Mouse (Mus musculus) midbrain, embryonic 12.5 days (tissue): ENCODE measurements at regions not wholly inside any gene's neighbourhood (a gene's known extent, or its start where the extent isn't known, plus 50 kb on each side); places are given as distances from the start of the nearest gene placed in this dataset.

Source experiments
- ATAC-seq: fragments of 200-750 bp; cut with Nextera tagmentation; 2 replicates; pipeline ENCODE4 v1.8.0; 2017; ENCODE audit warnings: low read depth, moderate TSS enrichment, moderate library complexity; ENCODE audit not compliant: low FRiP score
- H3K27ac ChIP-seq: fragments of 300-500 bp; sonication (generic); replicated peaks from 2 replicates; pipeline ENCODE4 v1.5.1; 2016; ENCODE audit warnings: mild to moderate bottlenecking
- H3K27me3 ChIP-seq: fragments of 300-500 bp; sonication (generic); 2 replicates; pipeline ENCODE4 v1.6.1; 2016; ENCODE audit warnings: mild to moderate bottlenecking
- H3K36me3 ChIP-seq: fragments of 300-500 bp; sonication (generic); 2 replicates; pipeline ENCODE4 v1.6.1; 2016
- H3K4me1 ChIP-seq: fragments of 300-500 bp; sonication (generic); 2 replicates; pipeline ENCODE4 v1.6.1; 2016
- H3K4me2 ChIP-seq: fragments of 300-500 bp; sonication (generic); replicated peaks from 2 replicates; pipeline ENCODE4 v1.6.1; 2016; ENCODE audit warnings: mild to moderate bottlenecking, moderate library complexity
- H3K4me3 ChIP-seq: fragments of 300-500 bp; sonication (generic); 2 replicates; pipeline ENCODE4 v1.5.1; 2016; ENCODE audit warnings: mild to moderate bottlenecking
- H3K9ac ChIP-seq: fragments of 300-500 bp; sonication (generic); replicated peaks from 2 replicates; pipeline ENCODE4 v1.6.1; 2016; ENCODE audit warnings: mild to moderate bottlenecking, moderate library complexity
- H3K9me3 ChIP-seq: fragments of 300-500 bp; sonication (generic); 2 replicates; pipeline ENCODE4 v1.6.1; 2016; ENCODE audit warnings: mild to moderate bottlenecking
- WGBS: fragments of 180-500 bp; shearing (Covaris S2); methylation state at CpG from one replicate; pipeline ENCODE4 v1.1.7; 2016; 5-methylcytosine and 5-hydroxymethylcytosine counted together

GRCm38 (mm10) chr4:127619870-127620269, 261.9 kb upstream of the Gjb5 start:
- H3K4me2 ChIP-seq: no peak overlapping the region
- H3K27me3 ChIP-seq: no peaks in the 10 kb centered on the region
- no peaks in the 10 kb centered on the region for H3K9me3 ChIP-seq
- ATAC-seq: no peak
- no peak overlapping the region for H3K9ac ChIP-seq
- no peaks in the 10 kb centered on the region for H3K4me1 ChIP-seq
- no peak overlapping the region for H3K4me3 ChIP-seq
- H3K36me3 ChIP-seq: no peaks in the 10 kb centered on the region
- WGBS: 6% methylated on average over 14 of the region's 14 CpGs
- H3K27ac ChIP-seq: no peak overlapping the region

GRCm38 (mm10) chr4:127612761-127613160, 254.8 kb upstream of the Gjb5 start:
- no peak overlapping the region for H3K4me2 ChIP-seq
- H3K4me3 ChIP-seq: no peak overlapping the region
- H3K36me3 ChIP-seq: no peaks in the 10 kb centered on the region
- H3K27me3 ChIP-seq: no peaks in the 10 kb centered on the region
- no peak for ATAC-seq
- H3K9ac ChIP-seq: no peak overlapping the region
- WGBS: 54% methylated on average over 8 of the region's 8 CpGs
- H3K9me3 ChIP-seq: no peaks in the 10 kb centered on the region
- H3K4me1 ChIP-seq: no peaks in the 10 kb centered on the region
- H3K27ac ChIP-seq: no peak overlapping the region

GRCm38 (mm10) chr4:127600919-127601318, 242.9 kb upstream of the Gjb5 start:
- Histone ChIP-seq H3K36me3 (no peaks in the 10 kb centered on the region), H3K4me1 (0 out of 2 replicates have a peak, but pooled peaks cover 2% of the 10 kb centered on the region), H3K9ac (no peak overlapping the region), H3K27ac (no peak overlapping the region), H3K4me3 (no peak overlapping the region), H3K4me2 (no peak overlapping the region), H3K9me3 (no peaks in the 10 kb centered on the region), H3K27me3 (0 out of 2 replicates have a peak, but pooled peaks cover 4% of the 10 kb centered on the region)
- 75% methylated on average over 8 of the region's 8 CpGs for WGBS
- no peak for ATAC-seq

- Histone ChIP-seq H3K27ac (no peak overlapping the region), H3K4me3 (no peak overlapping the region), H3K4me2 (no peak overlapping the region), H3K27me3 (0 out of 2 replicates have a peak, but pooled peaks cover 4% of the 10 kb centered on the region), H3K4me1 (0 out of 2 replicates have a peak, but pooled peaks cover 2% of the 10 kb centered on the region), H3K36me3 (no peaks in the 10 kb centered on the region), H3K9ac (no peak overlapping the region), H3K9me3 (no peaks in the 10 kb centered on the region)
- WGBS: 74% methylated on average over 3 of the region's 3 CpGs
- no peak for ATAC-seq
These were observed 240.6 kb upstream of the Gjb5 start for GRCm38 (mm10) chr4:127598610-127599009.

- no peaks in the 10 kb centered on the region for H3K27me3 ChIP-seq
- no peaks in the 10 kb centered on the region for H3K4me1 ChIP-seq
These were observed 236.1 kb upstream of the Gjb5 start for GRCm38 (mm10) chr4:127594081-127594480.

GRCm38 (mm10) chr4:127591540-127591939, 233.6 kb upstream of the Gjb5 start:
- H3K27ac ChIP-seq: no peak overlapping the region
- no peak overlapping the region for H3K4me2 ChIP-seq
- ATAC-seq: no peak
- WGBS: 57% methylated on average over 3 of the region's 3 CpGs
- no peaks in the 10 kb centered on the region for H3K27me3 ChIP-seq
- 0 out of 2 replicates have a peak, but pooled peaks cover 5% of the 10 kb centered on the region for H3K9me3 ChIP-seq
- no peaks in the 10 kb centered on the region for H3K36me3 ChIP-seq
- H3K9ac ChIP-seq: no peak overlapping the region
- H3K4me1 ChIP-seq: no peaks in the 10 kb centered on the region
- no peak overlapping the region for H3K4me3 ChIP-seq

More at GRCm38 (mm10) chr4:127594081-127594480, 236.1 kb upstream of the Gjb5 start:
- H3K9ac ChIP-seq: no peak overlapping the region
- H3K9me3 ChIP-seq: no peaks in the 10 kb centered on the region
- no peaks in the 10 kb centered on the region for H3K36me3 ChIP-seq
- no peak overlapping the region for H3K27ac ChIP-seq
- ATAC-seq: no peak
- no peak overlapping the region for H3K4me3 ChIP-seq
- no peak overlapping the region for H3K4me2 ChIP-seq
- 81% methylated on average over 8 of the region's 8 CpGs for WGBS

GRCm38 (mm10) chr4:127586822-127587221, 228.8 kb upstream of the Gjb5 start:
- no peak overlapping the region for H3K27ac ChIP-seq
- no peaks in the 10 kb centered on the region for H3K27me3 ChIP-seq
- 75% methylated on average over 4 of the region's 4 CpGs for WGBS

GRCm38 (mm10) chr4:127576521-127576920, 218.5 kb upstream of the Gjb5 start:
- H3K4me2 ChIP-seq: no peak overlapping the region
- 86% methylated on average over 3 of the region's 3 CpGs for WGBS
- H3K27me3 ChIP-seq: no peaks in the 10 kb centered on the region
- no peak for ATAC-seq
- H3K4me1 ChIP-seq: no peaks in the 10 kb centered on the region
- H3K4me3 ChIP-seq: no peak overlapping the region
- 0 out of 2 replicates have a peak, but pooled peaks cover 6% of the 10 kb centered on the region for H3K9me3 ChIP-seq
- H3K27ac ChIP-seq: no peak overlapping the region
- no peaks in the 10 kb centered on the region for H3K36me3 ChIP-seq
- H3K9ac ChIP-seq: no peak overlapping the region

More at GRCm38 (mm10) chr4:127586822-127587221, 228.8 kb upstream of the Gjb5 start:
- Histone ChIP-seq H3K4me2 (no peak overlapping the region), H3K36me3 (no peaks in the 10 kb centered on the region), H3K4me1 (no peaks in the 10 kb centered on the region), H3K9ac (no peak overlapping the region), H3K9me3 (0 out of 2 replicates have a peak, but pooled peaks cover 5% of the 10 kb centered on the region), H3K4me3 (no peak overlapping the region)
- ATAC-seq: no peak

GRCm38 (mm10) chr4:127562602-127563001, 204.6 kb upstream of the Gjb5 start:
- no peak for ATAC-seq
- Histone ChIP-seq H3K27me3 (no peaks in the 10 kb centered on the region), H3K4me3 (no peak overlapping the region), H3K27ac (no peak overlapping the region), H3K9ac (no peak overlapping the region), H3K36me3 (no peaks in the 10 kb centered on the region), H3K9me3 (no peaks in the 10 kb centered on the region), H3K4me1 (peaks cover 6% of the 10 kb centered on the region; the same call in 1 of the 2 replicates), H3K4me2 (no peak overlapping the region)
- 87% methylated on average over 5 of the region's 5 CpGs for WGBS

GRCm38 (mm10) chr4:127558572-127558971, 200.6 kb upstream of the Gjb5 start:
- Histone ChIP-seq H3K27ac (no peak overlapping the region), H3K4me1 (peaks cover 6% of the 10 kb centered on the region; the same call in 1 of the 2 replicates), H3K4me2 (no peak overlapping the region), H3K27me3 (no peaks in the 10 kb centered on the region), H3K4me3 (no peak overlapping the region), H3K36me3 (no peaks in the 10 kb centered on the region), H3K9me3 (no peaks in the 10 kb centered on the region), H3K9ac (no peak overlapping the region)
- 56% methylated on average over 7 of the region's 7 CpGs for WGBS
- ATAC-seq: no peak

- 85% methylated on average over 11 of the region's 12 CpGs for WGBS
- no peak overlapping the region for H3K27ac ChIP-seq
- no peak overlapping the region for H3K4me3 ChIP-seq
- ATAC-seq: no peak
- no peaks in the 10 kb centered on the region for H3K27me3 ChIP-seq
- no peaks in the 10 kb centered on the region for H3K36me3 ChIP-seq
- H3K9ac ChIP-seq: no peak overlapping the region
- H3K4me2 ChIP-seq: no peak overlapping the region
- no peaks in the 10 kb centered on the region for H3K9me3 ChIP-seq
- no peaks in the 10 kb centered on the region for H3K4me1 ChIP-seq
These were observed 194.7 kb upstream of the Gjb5 start for GRCm38 (mm10) chr4:127552456-127553225.

- H3K4me3 ChIP-seq: no peak overlapping the region
These were observed 191.6 kb upstream of the Gjb5 start for GRCm38 (mm10) chr4:127549581-127549980.

More at GRCm38 (mm10) chr4:127549581-127549980, 191.6 kb upstream of the Gjb5 start:
- no peak overlapping the region for H3K9ac ChIP-seq
- no peaks in the 10 kb centered on the region for H3K4me1 ChIP-seq
- peak overlapping the region; percentile 13 for H3K4me2 ChIP-seq
- 55% methylated on average over 12 of the region's 12 CpGs for WGBS
- H3K27ac ChIP-seq: peak overlapping the region; percentile 56; the same call in 1 of the 2 replicates
- no peaks in the 10 kb centered on the region for H3K9me3 ChIP-seq
- H3K27me3 ChIP-seq: no peaks in the 10 kb centered on the region
- no peaks in the 10 kb centered on the region for H3K36me3 ChIP-seq
- ATAC-seq: no peak
